Mouse (Mus musculus) heart, adult 2 months (tissue): ENCODE results near the gene Unc45b.

Source experiments
- CTCF ChIP-seq: fragments of 200-600 bp; IDR thresholded peaks from 2 replicates; pipeline ENCODE4 v1.8.1; 2022; ENCODE audit warnings: antibody characterized with exemption, mild to moderate bottlenecking, moderate library complexity
- EP300 ChIP-seq: fragments of 200-500 bp; IDR thresholded peaks from 2 replicates; pipeline ENCODE4 v1.6.1; 2011; ENCODE audit warnings: low read depth, low read length, control low read depth; ENCODE audit not compliant: insufficient read depth
- POLR2A ChIP-seq: fragments of 200-500 bp; IDR thresholded peaks from 2 replicates; pipeline ENCODE4 v1.6.1; 2011; ENCODE audit warnings: mild to moderate bottlenecking, low read depth, low read length, control low read depth; ENCODE audit not compliant: insufficient read depth

- TF ChIP-seq POLR2A = no peak
- no peak for TF ChIP-seq CTCF
- no peak for TF ChIP-seq EP300
Measured at GRCm38 (mm10) chr11:82860759-82861158, 49.6 kb upstream of the Unc45b start.
